Mouse (Mus musculus) limb, embryonic 14.5 days (tissue): ENCODE data around the gene Ap3b1. TPM values are rescaled to one million over a fixed set of nuclear protein-coding genes. Genes with fewer than 3 reads are reported as not detected.

Experiments
- ATAC-seq: fragments of 200-750 bp; cut with Nextera tagmentation; 2 replicates; pipeline ENCODE4 v1.8.0; 2017; ENCODE audit warnings: low read depth, moderate number of reproducible peaks, moderate TSS enrichment; ENCODE audit not compliant: low FRiP score
- DNase-seq: peaks from one replicate; pipeline ENCODE4 v3.0.0-alpha.2; 2015; ENCODE audit warnings: low spot score
- H3K27ac ChIP-seq: fragments of 300-500 bp; sonication (generic); replicated peaks from 2 replicates; pipeline ENCODE4 v1.5.1; 2014; ENCODE audit warnings: low read depth, mild to moderate bottlenecking, low read length, moderate library complexity, mixed read lengths
- H3K27me3 ChIP-seq: fragments of 300-500 bp; sonication (generic); 2 replicates; pipeline ENCODE4 v1.6.1; 2014; ENCODE audit warnings: low read length, mixed read lengths; ENCODE audit not compliant: control insufficient read depth, insufficient read depth
- H3K36me3 ChIP-seq: fragments of 300-500 bp; sonication (generic); 2 replicates; pipeline ENCODE4 v1.6.1; 2014; ENCODE audit warnings: mild to moderate bottlenecking, low read length, moderate library complexity, mixed read lengths; ENCODE audit not compliant: control insufficient read depth, insufficient read depth
- H3K4me1 ChIP-seq: fragments of 300-500 bp; sonication (generic); 2 replicates; pipeline ENCODE4 v1.6.1; 2014; ENCODE audit warnings: antibody characterized with exemption, low read length, mixed read lengths; ENCODE audit not compliant: control insufficient read depth, insufficient read depth
- H3K4me2 ChIP-seq: fragments of 300-500 bp; sonication (generic); replicated peaks from 2 replicates; pipeline ENCODE4 v1.6.1; 2014; ENCODE audit warnings: low read depth, mild to moderate bottlenecking, low read length, moderate library complexity; ENCODE audit not compliant: severe bottlenecking
- H3K4me3 ChIP-seq: fragments of 300-500 bp; sonication (generic); replicated peaks from 2 replicates; pipeline ENCODE4 v1.5.1; 2014; ENCODE audit warnings: low read length
- H3K9ac ChIP-seq: fragments of 300-500 bp; sonication (generic); 2 replicates; pipeline ENCODE4 v1.6.1; 2014; ENCODE audit warnings: mild to moderate bottlenecking, low read depth, low read length, moderate library complexity; ENCODE audit not compliant: severe bottlenecking
- H3K9me3 ChIP-seq: fragments of 300-500 bp; sonication (generic); 2 replicates; pipeline ENCODE4 v1.6.1; 2016; ENCODE audit warnings: low read length; ENCODE audit not compliant: control insufficient read depth
- POLR2A ChIP-seq: fragments of 200-500 bp; IDR thresholded peaks from 2 replicates; pipeline ENCODE4 v1.8.0; 2012; ENCODE audit warnings: inconsistent platforms, mild to moderate bottlenecking, moderate library complexity, borderline replicate concordance; ENCODE audit not compliant: insufficient read depth, insufficient read length; ENCODE audit errors: extremely low read depth
- WGBS: fragments of 180-500 bp; shearing (Covaris S2); extraction: QIAGEN DNeasy Blood & Tissue Kit; methylation state at CpG from one replicate; pipeline ENCODE4 v1.1.7; 2014; 5-methylcytosine and 5-hydroxymethylcytosine counted together
- polyA plus RNA-seq, 2 experiments: library from polyadenylated mRNA; depleted of rRNA in 1 of 2; stranded (reverse) in 1 of 2; unstranded in 1 of 2; fragments of >200 nt; fragmentation: Nextera tagmentation in 1 of 2; extraction: Ambion mirVana in 1 of 2; gene quantifications; 2 replicates each; pipeline versions ENCODE4 v1.2.1 to v1.2.3; 2012 to 2014

Ap3b1 gene
- polyA plus RNA-seq, 2 experiments = 41.6 to 54.5 TPM

GRCm38 (mm10) chr13:94388566-94388965 lies 29.8 kb downstream of the Ap3b1 start:
- peaks cover 11% of the 10 kb centered on the region for H3K36me3 ChIP-seq
- no peak overlapping the region for H3K9ac ChIP-seq
- no peak for TF ChIP-seq POLR2A
- no peak overlapping the region for H3K27ac ChIP-seq
- H3K27me3 ChIP-seq = no peaks in the 10 kb centered on the region
- ATAC-seq (no peak), DNase-seq (no peak)
- H3K4me2 ChIP-seq = no peak overlapping the region
- no peaks in the 10 kb centered on the region for H3K4me1 ChIP-seq
- WGBS = 61% methylated on average over 3 of the region's 3 CpGs
- H3K4me3 ChIP-seq = no peak overlapping the region
- no peaks in the 10 kb centered on the region for H3K9me3 ChIP-seq

- Histone ChIP-seq H3K4me3 (no peak overlapping the region), H3K27ac (no peak overlapping the region), H3K4me1 (0 out of 2 replicates have a peak, but pooled peaks cover 7% of the 10 kb centered on the region), H3K9ac (no peak overlapping the region), H3K27me3 (no peaks in the 10 kb centered on the region), H3K9me3 (no peaks in the 10 kb centered on the region), H3K36me3 (peaks cover 11% of the 10 kb centered on the region), H3K4me2 (no peak overlapping the region)
- TF ChIP-seq POLR2A = no peak
- ATAC-seq (no peak), DNase-seq (no peak)
- 87% methylated on average over 2 of the region's 2 CpGs for WGBS
Observed at GRCm38 (mm10) chr13:94389541-94389940, 30.8 kb downstream of the Ap3b1 start.

DNA sequence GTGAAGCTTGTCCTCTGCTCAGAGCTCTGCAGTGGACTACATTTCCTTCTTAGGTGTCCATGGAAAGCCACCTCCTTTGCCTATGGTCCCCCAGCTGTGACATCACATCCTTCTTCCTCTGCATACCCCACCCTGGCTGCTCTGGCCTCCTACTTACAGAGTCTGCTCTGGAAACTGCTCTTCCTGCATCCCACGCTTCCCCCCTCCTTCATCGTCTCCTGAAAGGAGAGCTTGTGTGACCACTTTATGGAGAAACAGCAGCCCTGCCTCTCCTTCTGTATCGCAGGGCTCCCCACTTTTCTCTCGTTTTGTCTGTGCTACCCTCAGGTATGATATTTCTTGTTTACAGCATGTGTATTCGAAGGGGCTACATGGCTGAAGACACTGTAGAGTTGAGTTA lies 33.5 kb downstream of the Ap3b1 start:
- Histone ChIP-seq H3K27me3 (no peaks in the 10 kb centered on the region), H3K27ac (no peak overlapping the region), H3K9ac (no peak overlapping the region), H3K4me2 (no peak overlapping the region), H3K4me3 (no peak overlapping the region), H3K36me3 (peaks cover 28% of the 10 kb centered on the region), H3K9me3 (no peaks in the 10 kb centered on the region), H3K4me1 (0 out of 2 replicates have a peak, but pooled peaks cover 7% of the 10 kb centered on the region)
- DNase-seq = no peak
- no peak for ATAC-seq
- 74% methylated on average over 5 of the region's 5 CpGs for WGBS
- TF ChIP-seq POLR2A = no peak

DNA sequence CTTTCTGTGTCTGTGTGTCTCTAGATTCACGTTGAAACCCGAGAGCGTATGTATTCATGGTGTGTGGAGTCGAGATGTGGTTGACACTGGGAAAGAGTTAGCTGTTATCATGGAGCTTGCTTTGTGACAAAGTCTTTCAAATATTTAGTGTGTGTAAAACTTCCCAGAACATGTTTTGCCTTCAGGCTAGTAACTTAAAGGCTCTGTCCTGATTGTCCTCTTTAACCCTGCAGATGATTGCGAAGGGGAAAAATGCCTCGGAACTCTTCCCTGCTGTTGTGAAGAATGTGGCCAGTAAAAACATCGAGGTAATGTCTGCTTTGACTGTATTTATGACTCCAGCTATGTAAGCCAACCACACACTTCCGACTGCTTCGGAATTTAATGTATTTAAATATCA lies 35.7 kb downstream of the Ap3b1 start:
- Histone ChIP-seq H3K4me3 (no peak overlapping the region), H3K4me2 (no peak overlapping the region), H3K4me1 (0 out of 2 replicates have a peak, but pooled peaks cover 7% of the 10 kb centered on the region), H3K9me3 (no peaks in the 10 kb centered on the region), H3K27ac (no peak overlapping the region), H3K9ac (no peak overlapping the region), H3K36me3 (peaks cover 28% of the 10 kb centered on the region), H3K27me3 (no peaks in the 10 kb centered on the region)
- ATAC-seq (no peak), DNase-seq (no peak)
- 44% methylated on average over 9 of the region's 9 CpGs for WGBS
- no peak for TF ChIP-seq POLR2A

- DNase-seq (no peak), ATAC-seq (no peak)
- H3K9ac ChIP-seq = no peak overlapping the region
- no peak overlapping the region for H3K27ac ChIP-seq
- H3K9me3 ChIP-seq = no peaks in the 10 kb centered on the region
- no peak overlapping the region for H3K4me3 ChIP-seq
- H3K4me2 ChIP-seq = no peak overlapping the region
- H3K4me1 ChIP-seq = 0 out of 2 replicates have a peak, but pooled peaks cover 7% of the 10 kb centered on the region
- 87% methylated on average over 8 of the region's 8 CpGs for WGBS
- no peaks in the 10 kb centered on the region for H3K27me3 ChIP-seq
- H3K36me3 ChIP-seq = peaks cover 28% of the 10 kb centered on the region
- TF ChIP-seq POLR2A = no peak
Observed at GRCm38 (mm10) chr13:94395763-94396162, 37.0 kb downstream of the Ap3b1 start.
